18 mouse cellular contexts compared by ENCODE assay signal in the genomic region with DNA sequence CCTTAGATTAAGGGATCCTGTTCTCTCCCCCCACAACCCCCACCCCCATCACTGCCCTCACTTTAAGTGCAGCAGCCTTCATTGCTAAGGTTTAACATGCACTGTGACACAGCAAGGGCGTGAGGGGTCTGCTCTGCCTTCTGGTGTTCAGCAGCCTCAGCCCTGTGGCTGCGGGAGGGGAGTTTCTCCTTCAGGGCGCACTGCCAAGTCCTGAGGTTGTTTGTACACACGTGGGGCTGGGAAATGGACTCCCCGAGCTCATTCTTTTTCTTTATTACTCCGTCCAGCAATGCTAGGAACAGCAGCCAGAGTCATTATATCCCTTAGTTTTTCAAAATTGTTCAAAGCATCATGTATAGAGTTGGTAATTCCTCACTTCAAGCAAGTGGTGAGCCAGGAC.
A peak's percentile ranks its signal among the peaks of the same experiment; 100 is the strongest.
DNase-seq lines count a peak whose midpoint lies in the region; ATAC-seq and TF ChIP-seq lines count a peak whose summit lies in the region.
"Had no signal": no experiment of that assay in that cellular context is flagged by ENCODE, and none has a peak within 500 bp of the region (broad histone marks: within the 10 kb centered on the region; RNA-seq: fewer than 3 reads in every experiment).

No protein-coding gene starts in this region.

- H3K9ac ChIP-seq in intestine, embryonic 14.5 days (ENCODE audit: low read length) = no peak overlapping the region
- no peak overlapping the region for H3K9ac ChIP-seq in intestine, embryonic 16.5 days (ENCODE audit: low read depth, low read length)
- no peak overlapping the region for H3K9ac ChIP-seq in lung, embryonic 14.5 days
- no peak overlapping the region for H3K9ac ChIP-seq in limb, embryonic 14.5 days (ENCODE audit: low read depth, low read length, severe bottlenecking)
- H3K9ac ChIP-seq: forebrain, embryonic 15.5 days; heart, embryonic 15.5 days; hindbrain, embryonic 14.5 days had no signal

- H3K27me3 ChIP-seq in intestine, embryonic 14.5 days (replicated peaks; ENCODE audit: control insufficient read depth, insufficient read depth, low read length) = no peaks in the 10 kb centered on the region
- H3K27me3 ChIP-seq in intestine, embryonic 16.5 days (replicated peaks; ENCODE audit: control insufficient read depth, insufficient read depth, low read length) = no peaks in the 10 kb centered on the region; the same call in 1 of the 2 replicates
- H3K27me3 ChIP-seq in lung, embryonic 14.5 days (ENCODE audit: insufficient read depth, low read length) = no peaks in the 10 kb centered on the region
- peaks cover 6% of the 10 kb centered on the region; the same call in 1 of the 2 replicates for H3K27me3 ChIP-seq in limb, embryonic 10.5 days (ENCODE audit: low read depth, poor library complexity, severe bottlenecking)
- H3K27me3 ChIP-seq in limb, embryonic 14.5 days (ENCODE audit: control insufficient read depth, insufficient read depth, low read length) = no peaks in the 10 kb centered on the region
- H3K27me3 ChIP-seq: forebrain, embryonic 15.5 days; Patski had no signal

- no peaks in the 10 kb centered on the region for H3K9me3 ChIP-seq in intestine, embryonic 14.5 days (ENCODE audit: control insufficient read depth, low read length)
- H3K9me3 ChIP-seq in intestine, embryonic 16.5 days (ENCODE audit: control insufficient read depth, low read length) = no peaks in the 10 kb centered on the region
- no peaks in the 10 kb centered on the region for H3K9me3 ChIP-seq in lung, embryonic 14.5 days (ENCODE audit: low read depth, low read length)
- no peaks in the 10 kb centered on the region for H3K9me3 ChIP-seq in limb, embryonic 10.5 days (replicated peaks)
- no peaks in the 10 kb centered on the region for H3K9me3 ChIP-seq in limb, embryonic 14.5 days (ENCODE audit: control insufficient read depth, low read length)
- H3K9me3 ChIP-seq: forebrain, embryonic 15.5 days; heart, embryonic 15.5 days had no signal

- no peak for ATAC-seq in intestine, embryonic 14.5 days (replicated peaks; ENCODE audit: low FRiP score, low TSS enrichment, low read depth)
- ATAC-seq in intestine, embryonic 16.5 days = no peak
- no peak for ATAC-seq in lung, embryonic 14.5 days (ENCODE audit: insufficient read depth)
- peak; percentile 79 for ATAC-seq in limb, embryonic 14.5 days (ENCODE audit: low FRiP score, low read depth)
- ATAC-seq: activated CD4-positive, CD25-positive, alpha-beta regulatory T cell, adult 4 months; forebrain, embryonic 15.5 days; Patski had no signal

- TF ChIP-seq CTCF in lung, embryonic 14.5 days (IDR thresholded peaks at IDR 0.05; ENCODE audit: low read depth) = no peak

- WGBS in intestine, embryonic 14.5 days = 25% methylated on average over 6 of the region's 6 CpGs
- WGBS in intestine, embryonic 16.5 days = 36% methylated on average over 6 of the region's 6 CpGs
- 31% methylated on average over 6 of the region's 6 CpGs for WGBS in lung, embryonic 14.5 days
- 77% methylated on average over 6 of the region's 6 CpGs for WGBS in limb, embryonic 10.5 days
- WGBS in limb, embryonic 14.5 days = 24% methylated on average over 6 of the region's 6 CpGs

- H3K27ac ChIP-seq in intestine, embryonic 14.5 days (ENCODE audit: low read depth) = no peak overlapping the region
- H3K27ac ChIP-seq in intestine, embryonic 16.5 days (ENCODE audit: low read length) = no peak overlapping the region
- H3K27ac ChIP-seq in lung, embryonic 14.5 days (ENCODE audit: low read depth) = no peak overlapping the region
- 0 out of 2 replicates have a peak overlapping the region, but pooled peaks have one; percentile 27 for H3K27ac ChIP-seq in limb, embryonic 10.5 days
- no peak overlapping the region for H3K27ac ChIP-seq in limb, embryonic 14.5 days (replicated peaks; ENCODE audit: low read depth, low read length)
- H3K27ac ChIP-seq: forebrain, embryonic 15.5 days; heart, adult 2 months; heart, embryonic 15.5 days; hindbrain, embryonic 14.5 days had no signal

- no peak overlapping the region for H3K4me2 ChIP-seq in intestine, embryonic 14.5 days (ENCODE audit: low read length)
- H3K4me2 ChIP-seq in intestine, embryonic 16.5 days (ENCODE audit: low read depth, low read length) = no peak overlapping the region
- H3K4me2 ChIP-seq in lung, embryonic 14.5 days = no peak overlapping the region
- no peak overlapping the region for H3K4me2 ChIP-seq in limb, embryonic 14.5 days (replicated peaks; ENCODE audit: low read depth, low read length, severe bottlenecking)
- H3K4me2 ChIP-seq: forebrain, embryonic 15.5 days; heart, embryonic 11.5 days; heart, embryonic 15.5 days; hindbrain, embryonic 14.5 days had no signal

- H3K4me3 ChIP-seq in intestine, embryonic 14.5 days (ENCODE audit: low read depth, low read length) = no peak overlapping the region
- no peak overlapping the region for H3K4me3 ChIP-seq in intestine, embryonic 16.5 days (ENCODE audit: low read length)
- H3K4me3 ChIP-seq in lung, embryonic 14.5 days (ENCODE audit: low read depth, low read length) = no peak overlapping the region
- H3K4me3 ChIP-seq in limb, embryonic 10.5 days = no peak overlapping the region
- H3K4me3 ChIP-seq in limb, embryonic 14.5 days (replicated peaks; ENCODE audit: low read length) = no peak overlapping the region
- H3K4me3 ChIP-seq: forebrain, embryonic 15.5 days; heart, adult 2 months; heart, embryonic 15.5 days had no signal

- TF ChIP-seq POLR2A in limb, embryonic 14.5 days (IDR thresholded peaks at IDR 0.05; ENCODE audit: borderline replicate concordance, extremely low read depth, insufficient read depth, insufficient read length) = no peak

- peaks cover 5% of the 10 kb centered on the region; the same call in 1 of the 2 replicates for H3K4me1 ChIP-seq in intestine, embryonic 14.5 days (replicated peaks; ENCODE audit: control insufficient read depth, insufficient read depth, low read length)
- no peaks in the 10 kb centered on the region for H3K4me1 ChIP-seq in intestine, embryonic 16.5 days (ENCODE audit: control insufficient read depth, insufficient read depth, low read length)
- no peaks in the 10 kb centered on the region for H3K4me1 ChIP-seq in lung, embryonic 14.5 days (ENCODE audit: insufficient read depth)
- H3K4me1 ChIP-seq in limb, embryonic 10.5 days = peaks cover 21% of the 10 kb centered on the region
- H3K4me1 ChIP-seq in limb, embryonic 14.5 days (ENCODE audit: control insufficient read depth, insufficient read depth, low read length) = 0 out of 2 replicates have a peak, but pooled peaks cover 8% of the 10 kb centered on the region
- H3K4me1 ChIP-seq: heart, embryonic 15.5 days had no signal

- peak; percentile 47 for DNase-seq in intestine, embryonic 14.5 days (ENCODE audit: low spot score)
- DNase-seq in lung, embryonic 14.5 days = peak; percentile 32
- DNase-seq in lung, postnatal 4 days = no peak
- no peak for DNase-seq in limb, embryonic 10.5 days (ENCODE audit: low spot score)
- peak; percentile 64 for DNase-seq in limb, embryonic 14.5 days (ENCODE audit: low spot score)
- DNase-seq in urinary bladder, adult 2 months (ENCODE audit: low spot score) = no peak
- DNase-seq: adrenal gland, postnatal 14 days; cerebellum, adult 2 months; gastrocnemius, postnatal 10 days; heart, adult 2 months; heart, postnatal 14 days had no signal

- H3K36me3 ChIP-seq in intestine, embryonic 14.5 days (ENCODE audit: control insufficient read depth, insufficient read depth, low read length) = no peaks in the 10 kb centered on the region
- no peaks in the 10 kb centered on the region for H3K36me3 ChIP-seq in intestine, embryonic 16.5 days (ENCODE audit: control insufficient read depth, insufficient read depth, low read length)
- H3K36me3 ChIP-seq in lung, embryonic 14.5 days (ENCODE audit: insufficient read depth) = no peaks in the 10 kb centered on the region
- H3K36me3 ChIP-seq in limb, embryonic 10.5 days = no peaks in the 10 kb centered on the region
- no peaks in the 10 kb centered on the region for H3K36me3 ChIP-seq in limb, embryonic 14.5 days (ENCODE audit: control insufficient read depth, insufficient read depth, low read length)
- H3K36me3 ChIP-seq: forebrain, embryonic 15.5 days; heart, embryonic 15.5 days had no signal

Comparison
In these comparisons a context has a peak if more than half of its experiments do, and no peak if none do; other contexts are left out.
1. DNase-seq: peak in intestine, embryonic 14.5 days (single experiment), lung, embryonic 14.5 days (single experiment) and limb, embryonic 14.5 days (single experiment); none in lung, postnatal 4 days (0 of 2), limb, embryonic 10.5 days (single experiment) and urinary bladder, adult 2 months (single experiment).